Mouse (Mus musculus) cerebellum, adult (tissue): Measurements from ENCODE around the gene Fam43a.

ENCODE experiments used
- ATAC-seq: cut with Nextera tagmentation; 2 replicates; pipeline ENCODE4 v1.9.2; 2017; ENCODE audit warnings: mild to moderate bottlenecking, moderate library complexity, mixed read lengths; ENCODE audit not compliant: insufficient number of reproducible peaks, low FRiP score, low TSS enrichment

The Fam43a gene

GRCm38 (mm10) chr16:30599491-30600268 lies at the start of gene Fam43a:
Gene Fam43a, plus strand, starts transcription at chr16:30599723.
- peak; percentile 88 for ATAC-seq

GRCm38 (mm10) chr16:30549966-30550747 lies 49.4 kb upstream of the Fam43a start:
- peak; percentile 76 for ATAC-seq

GRCm38 (mm10) chr16:30550748-30551192 lies 48.8 kb upstream of the Fam43a start, which contains the start of gene Tmem44:
Gene Tmem44, minus strand, starts transcription at chr16:30550842.
- ATAC-seq, result no peak

- 0 out of 2 replicates have a peak, but pooled peaks have one; percentile 21 for ATAC-seq
Observed at GRCm38 (mm10) chr16:30552621-30553338, 46.7 kb upstream of the Fam43a start.

- ATAC-seq, result no peak
Observed at GRCm38 (mm10) chr16:30554109-30554508, 45.4 kb upstream of the Fam43a start.

- no peak for ATAC-seq
Observed at GRCm38 (mm10) chr16:30559312-30559992, 40.1 kb upstream of the Fam43a start.

GRCm38 (mm10) chr16:30560601-30561000 lies 38.9 kb upstream of the Fam43a start:
- ATAC-seq, result no peak

GRCm38 (mm10) chr16:30565631-30566030 lies 33.9 kb upstream of the Fam43a start:
- ATAC-seq, result no peak

- ATAC-seq, result no peak
Observed at GRCm38 (mm10) chr16:30570173-30570572, 29.4 kb upstream of the Fam43a start.

- no peak for ATAC-seq
Observed at GRCm38 (mm10) chr16:30571378-30571777, 28.1 kb upstream of the Fam43a start.

GRCm38 (mm10) chr16:30572239-30572638 lies 27.3 kb upstream of the Fam43a start:
- no peak for ATAC-seq

- ATAC-seq, result no peak
Observed at GRCm38 (mm10) chr16:30575815-30576214, 23.7 kb upstream of the Fam43a start.

GRCm38 (mm10) chr16:30576392-30576791 lies 23.1 kb upstream of the Fam43a start:
- ATAC-seq, result no peak

GRCm38 (mm10) chr16:30580765-30581164 lies 18.8 kb upstream of the Fam43a start:
- no peak for ATAC-seq

GRCm38 (mm10) chr16:30586935-30587493 lies 12.5 kb upstream of the Fam43a start:
- ATAC-seq, result no peak; the same call in 1 of the 2 replicates

- ATAC-seq, result peak; percentile 89
Observed at GRCm38 (mm10) chr16:30587494-30588327, 11.8 kb upstream of the Fam43a start, which contains the start of gene Lsg1. Gene Lsg1, minus strand, starts transcription at chr16:30587592.

- ATAC-seq, result no peak
Observed at GRCm38 (mm10) chr16:30590264-30591209, 9.0 kb upstream of the Fam43a start.

GRCm38 (mm10) chr16:30591990-30592389 lies 7.5 kb upstream of the Fam43a start:
- ATAC-seq, result no peak
